Mouse (Mus musculus) CH12.LX (cell line): Measurements from ENCODE around the gene Pdzd11. TPM values are rescaled to one million over a fixed set of nuclear protein-coding genes. Genes with fewer than 3 reads are reported as not detected.

Source experiments
- DNase-seq: peaks from one replicate; pipeline ENCODE4 v3.0.0-alpha.2; 2013; ENCODE audit errors: extremely low read depth
- H3K27ac ChIP-seq: 2 replicates; pipeline ENCODE4 v1.5.1; 2012; ENCODE audit warnings: low read depth, mild to moderate bottlenecking, control low read depth, moderate library complexity; ENCODE audit not compliant: insufficient read depth
- H3K27me3 ChIP-seq: replicated peaks from 2 replicates; pipeline ENCODE3; 2012; ENCODE audit warnings: inconsistent platforms
- H3K36me3 ChIP-seq, 2 experiments: replicated peaks in 1 of 2; 2 replicates each; pipeline versions ENCODE3 to v1.6.1; 2012; ENCODE audit warnings: inconsistent platforms in 1 of 2, low read length in 1 of 2, mild to moderate bottlenecking in 1 of 2, mixed read lengths in 1 of 2, moderate library complexity in 1 of 2; ENCODE audit not compliant: control insufficient read depth in 1 of 2, insufficient read depth in 1 of 2
- H3K4me1 ChIP-seq, 2 experiments: 2 replicates each; pipeline ENCODE4 v1.6.1; 2012; ENCODE audit warnings: inconsistent platforms in 1 of 2, moderate library complexity in 1 of 2; ENCODE audit not compliant: insufficient read depth in 2 of 2, control insufficient read depth in 1 of 2
- H3K4me2 ChIP-seq: 2 replicates; pipeline ENCODE4 v1.6.1; 2012; ENCODE audit warnings: low read depth, mild to moderate bottlenecking, control low read depth; ENCODE audit not compliant: poor library complexity, insufficient read depth, severe bottlenecking
- H3K4me3 ChIP-seq, 3 experiments: fragments of 150-350 bp in 1 of 3; sonication (generic) in 1 of 3; replicated peaks in 1 of 3; 2 replicates each; pipeline versions ENCODE3 to v1.5.1; 2011 to 2012; ENCODE audit warnings: low read depth in 2 of 3, low read length in 2 of 3, mild to moderate bottlenecking in 2 of 3, moderate library complexity in 2 of 3, control low read depth in 1 of 3, improper control_type of control experiment in 1 of 3, inconsistent platforms in 1 of 3, mixed read lengths in 1 of 3; ENCODE audit not compliant: poor library complexity in 1 of 3
- H3K79me2 ChIP-seq: replicated peaks from 2 replicates; pipeline ENCODE4 v1.6.1; 2012; ENCODE audit warnings: mild to moderate bottlenecking, moderate library complexity; ENCODE audit not compliant: control insufficient read depth, poor library complexity, insufficient read depth, severe bottlenecking; ENCODE audit errors: extremely low read depth
- H3K9ac ChIP-seq: 2 replicates; pipeline ENCODE4 v1.6.1; 2012; ENCODE audit warnings: low read depth, mild to moderate bottlenecking, control low read depth, moderate library complexity; ENCODE audit not compliant: insufficient read depth
- H3K9me3 ChIP-seq: replicated peaks from 2 replicates; pipeline ENCODE3; 2012; ENCODE audit warnings: low read length, inconsistent platforms, mixed read lengths
- BHLHE40 ChIP-seq: IDR thresholded peaks from 2 replicates; pipeline ENCODE4 v1.6.1; 2011; ENCODE audit warnings: mild to moderate bottlenecking, low read depth, low read length, improper control_type of control experiment
- CTCF ChIP-seq, 2 experiments: IDR thresholded peaks in 1 of 2; conservative IDR thresholded peaks in 1 of 2; 2 replicates each; pipeline ENCODE4 v1.5.1; 2011 to 2012; ENCODE audit warnings: low read depth in 2 of 2, low read length in 2 of 2, improper control_type of control experiment in 1 of 2, inconsistent platforms in 1 of 2, mild to moderate bottlenecking in 1 of 2, moderate library complexity in 1 of 2
- E2F4 ChIP-seq: IDR thresholded peaks from 2 replicates; pipeline ENCODE4 v1.6.1; 2011; ENCODE audit warnings: low read depth, low read length, improper control_type of control experiment; ENCODE audit not compliant: insufficient replicate concordance
- ELF1 ChIP-seq: IDR thresholded peaks from 2 replicates; pipeline ENCODE4 v1.6.1; 2014; ENCODE audit warnings: low read depth, mild to moderate bottlenecking, inconsistent platforms, low read length, improper control_type of control experiment
- ETS1 ChIP-seq: conservative IDR thresholded peaks from 2 replicates; pipeline ENCODE4 v1.6.1; 2012; ENCODE audit warnings: low read depth, mild to moderate bottlenecking, inconsistent platforms, low read length, improper control_type of control experiment, moderate library complexity
- GABPA ChIP-seq: IDR thresholded peaks from 2 replicates; pipeline ENCODE4 v1.6.1; 2012; ENCODE audit warnings: low read depth, low read length, improper control_type of control experiment, inconsistent platforms; ENCODE audit not compliant: insufficient replicate concordance
- JUN ChIP-seq: IDR thresholded peaks from 2 replicates; pipeline ENCODE4 v1.6.1; 2011; ENCODE audit warnings: low read depth, mild to moderate bottlenecking, low read length, improper control_type of control experiment, moderate library complexity; ENCODE audit not compliant: insufficient read depth
- JUND ChIP-seq: conservative IDR thresholded peaks from 2 replicates; pipeline ENCODE4 v1.6.1; 2011; ENCODE audit warnings: low read depth, low read length, improper control_type of control experiment
- KAT2A ChIP-seq: IDR thresholded peaks from 2 replicates; pipeline ENCODE4 v1.6.1; 2012; ENCODE audit warnings: low read length, improper control_type of control experiment, inconsistent platforms; ENCODE audit not compliant: insufficient replicate concordance
- MAFK ChIP-seq: IDR thresholded peaks from 2 replicates; pipeline ENCODE4 v1.6.1; 2011; ENCODE audit warnings: low read length, improper control_type of control experiment; ENCODE audit not compliant: insufficient replicate concordance
- MAX ChIP-seq: IDR thresholded peaks from 2 replicates; pipeline ENCODE4 v1.6.1; 2011; ENCODE audit warnings: low read length, improper control_type of control experiment
- MEF2A ChIP-seq: IDR thresholded peaks from 2 replicates; pipeline ENCODE4 v1.6.1; 2014; ENCODE audit warnings: low read depth, mild to moderate bottlenecking, inconsistent platforms, low read length, improper control_type of control experiment, borderline replicate concordance
- NRF1 ChIP-seq: IDR thresholded peaks from 2 replicates; pipeline ENCODE4 v1.6.1; 2014; ENCODE audit warnings: low read depth, mild to moderate bottlenecking, inconsistent platforms, low read length, improper control_type of control experiment, moderate library complexity
- POLR2AphosphoS2 ChIP-seq: IDR thresholded peaks from 2 replicates; pipeline ENCODE4 v1.6.1; 2011; ENCODE audit warnings: low read depth, low read length, improper control_type of control experiment
- RAD21 ChIP-seq: IDR thresholded peaks from 2 replicates; pipeline ENCODE4 v1.6.1; 2011; ENCODE audit warnings: low read depth, mild to moderate bottlenecking, low read length, improper control_type of control experiment, moderate library complexity
- TBP ChIP-seq: conservative IDR thresholded peaks from 2 replicates; pipeline ENCODE4 v1.6.1; 2011; ENCODE audit warnings: low read depth, low read length, improper control_type of control experiment
- UBTF ChIP-seq: IDR thresholded peaks from 2 replicates; pipeline ENCODE4 v1.6.1; 2012; ENCODE audit warnings: low read depth, mild to moderate bottlenecking, inconsistent platforms, low read length, improper control_type of control experiment, moderate library complexity
- USF2 ChIP-seq: conservative IDR thresholded peaks from 2 replicates; pipeline ENCODE4 v1.6.1; 2011; ENCODE audit warnings: low read depth, low read length, improper control_type of control experiment
- dilution Hi-C: fragments of 300-500 bp; cut with MboI; formaldehyde crosslinking; loops from 2 replicates; pipeline ENCODE4 v1.14.3; 2020; ENCODE audit warnings: low sequenced_read_pairs; ENCODE audit not compliant: extremely low pct_unique_long_range_greater_than_20kb, extremely low pct_ligation_motif_present
- in situ Hi-C: fragments of 300-500 bp; cut with MboI; formaldehyde crosslinking; loops from 3 replicates; pipeline ENCODE4 v1.14.3; 2019; ENCODE audit warnings: low sequenced_read_pairs, low pct_ligation_motif_present, low pct_unique_long_range_greater_than_20kb, mixed read lengths
- polyA plus RNA-seq: library from polyadenylated mRNA; unstranded; fragments of >175 nt; gene quantifications from 2 replicates; pipeline ENCODE4 v1.2.1, GENCODE M21; 2012; ENCODE audit warnings: low read depth; ENCODE audit not compliant: insufficient read length
- total RNA-seq, 2 experiments: library from RNA; depleted of rRNA; stranded (reverse); fragments of 300-350 nt in 1 of 2; fragments of >200 nt in 1 of 2; gene quantifications; 2 replicates each; pipeline ENCODE4 v1.2.3; 2012 to 2014

Gene Pdzd11
- total and polyA plus RNA-seq, 3 experiments = 33.8 to 77.0 (median 62.4) TPM

DNA sequence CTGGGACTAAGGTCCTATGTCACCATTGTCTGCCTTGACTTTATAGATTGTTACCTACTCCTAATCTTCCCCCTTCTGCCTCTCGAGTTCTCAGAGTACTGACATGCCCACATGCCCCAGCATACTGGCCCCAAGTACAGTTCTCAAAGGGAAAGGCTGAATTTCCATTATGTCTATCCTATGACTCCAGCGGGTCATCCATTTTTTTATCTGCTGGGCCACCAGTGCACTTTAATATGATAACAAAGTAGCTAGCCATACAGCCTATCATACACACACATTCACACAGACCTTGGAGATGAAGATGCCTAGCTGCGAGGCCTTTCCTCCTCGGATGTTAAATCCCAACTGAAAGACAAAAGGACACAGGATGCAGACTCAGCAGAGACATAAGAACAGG is 2.1 kb downstream of the Pdzd11 start:
- no peak overlapping the region for H3K9ac ChIP-seq
- no peaks in the 10 kb centered on the region for H3K27me3 ChIP-seq
- H3K4me3 ChIP-seq = no peak overlapping the region
- dilution Hi-C loops (no loop called here), in situ Hi-C loops (no loop called here)
- no peak for DNase-seq
- H3K79me2 ChIP-seq = peaks cover 19% of the 10 kb centered on the region
- H3K36me3 ChIP-seq = peaks cover 12 to 40% of the 10 kb centered on the region in 2 experiments
- H3K4me2 ChIP-seq = no peak overlapping the region
- no peak overlapping the region for H3K27ac ChIP-seq
- H3K4me1 ChIP-seq = peaks cover 0 to 12% of the 10 kb centered on the region in 2 experiments; a peak in 2 of 4 replicates
- TF ChIP-seq GABPA (no peak), POLR2AphosphoS2 (no peak), MAFK (no peak), MAX (no peak), TBP (no peak), KAT2A (no peak), UBTF (no peak), MEF2A (no peak), RAD21 (no peak), USF2 (no peak), BHLHE40 (no peak), JUND (no peak), JUN (no peak), ELF1 (no peak), ETS1 (no peak), E2F4 (no peak)
- H3K9me3 ChIP-seq = no peaks in the 10 kb centered on the region

DNA sequence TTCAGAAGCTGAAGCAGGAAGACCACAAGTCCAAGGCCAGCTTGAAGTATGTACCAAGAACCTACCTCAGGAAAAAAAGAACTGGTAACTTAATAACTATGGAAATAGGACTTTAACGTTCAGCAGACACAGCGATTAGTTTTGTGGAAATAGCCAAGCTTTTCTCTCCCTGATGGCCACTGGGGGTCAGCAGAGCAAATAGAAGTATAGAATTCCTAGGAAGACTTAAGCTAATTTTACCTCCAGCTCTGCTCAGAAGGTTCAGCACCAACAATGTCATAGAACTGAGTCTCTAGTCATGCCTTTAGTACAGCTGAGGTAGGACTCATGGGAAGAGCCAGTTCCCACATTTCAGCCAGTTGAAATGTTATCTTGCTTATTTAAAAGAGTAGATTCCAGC is 5.0 kb downstream of the Pdzd11 start:
- peaks cover 12 to 34% of the 10 kb centered on the region in 2 experiments for H3K36me3 ChIP-seq
- H3K4me1 ChIP-seq = peaks cover 0 to 25% of the 10 kb centered on the region in 2 experiments; a peak in 2 of 4 replicates
- H3K79me2 ChIP-seq = peaks cover 7% of the 10 kb centered on the region
- in situ Hi-C loops = no loop called here
- H3K4me2 ChIP-seq = no peak overlapping the region
- H3K9ac ChIP-seq = no peak overlapping the region
- H3K27ac ChIP-seq = no peak overlapping the region
- dilution Hi-C loops = no loop called here
- no peaks in the 10 kb centered on the region for H3K27me3 ChIP-seq
- TF ChIP-seq NRF1 (no peak), CTCF (conservative IDR thresholded peaks at IDR 0.05 in 1 of 2, IDR thresholded peaks at IDR 0.05 in 1 of 2; ENCODE audit: low read depth in 2 of 2, low read length in 2 of 2) (0 out of 4 replicates have a peak, but pooled peaks of 1 of the 2 experiments have one; percentile 6)
- no peak overlapping the region for H3K4me3 ChIP-seq
- no peak for DNase-seq
- no peaks in the 10 kb centered on the region for H3K9me3 ChIP-seq
